Mouse (Mus musculus): ENCODE results near the gene Defb25. TPM values are rescaled to one million over a fixed set of nuclear protein-coding genes. Genes with fewer than 3 reads are reported as not detected.

Gene Defb25
- polyA plus RNA-seq, 1 experiment from 2014 or later, result 2.1 TPM

DNA sequence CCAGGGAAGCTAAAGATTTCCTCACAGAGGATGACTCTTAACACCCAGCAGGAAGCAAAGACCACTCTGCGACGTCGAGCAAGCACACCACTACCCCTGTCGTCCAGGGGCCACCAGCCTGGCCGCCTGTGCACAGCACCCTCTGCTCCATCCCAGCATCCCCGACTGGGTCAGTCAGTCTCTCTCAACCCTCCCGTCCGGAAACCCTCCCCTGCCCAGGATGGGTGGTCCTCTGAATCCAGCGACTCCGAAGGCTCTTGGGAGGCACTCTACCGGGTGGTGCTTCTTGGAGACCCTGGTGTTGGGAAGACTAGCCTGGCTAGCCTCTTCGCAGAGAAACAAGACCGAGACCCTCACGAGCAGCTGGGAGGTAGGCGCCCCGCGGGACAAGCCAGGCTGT, 5.2 kb upstream of the Defb25 start:
- DNase-seq (ENCODE audit: low spot score), result no peak

DNA sequence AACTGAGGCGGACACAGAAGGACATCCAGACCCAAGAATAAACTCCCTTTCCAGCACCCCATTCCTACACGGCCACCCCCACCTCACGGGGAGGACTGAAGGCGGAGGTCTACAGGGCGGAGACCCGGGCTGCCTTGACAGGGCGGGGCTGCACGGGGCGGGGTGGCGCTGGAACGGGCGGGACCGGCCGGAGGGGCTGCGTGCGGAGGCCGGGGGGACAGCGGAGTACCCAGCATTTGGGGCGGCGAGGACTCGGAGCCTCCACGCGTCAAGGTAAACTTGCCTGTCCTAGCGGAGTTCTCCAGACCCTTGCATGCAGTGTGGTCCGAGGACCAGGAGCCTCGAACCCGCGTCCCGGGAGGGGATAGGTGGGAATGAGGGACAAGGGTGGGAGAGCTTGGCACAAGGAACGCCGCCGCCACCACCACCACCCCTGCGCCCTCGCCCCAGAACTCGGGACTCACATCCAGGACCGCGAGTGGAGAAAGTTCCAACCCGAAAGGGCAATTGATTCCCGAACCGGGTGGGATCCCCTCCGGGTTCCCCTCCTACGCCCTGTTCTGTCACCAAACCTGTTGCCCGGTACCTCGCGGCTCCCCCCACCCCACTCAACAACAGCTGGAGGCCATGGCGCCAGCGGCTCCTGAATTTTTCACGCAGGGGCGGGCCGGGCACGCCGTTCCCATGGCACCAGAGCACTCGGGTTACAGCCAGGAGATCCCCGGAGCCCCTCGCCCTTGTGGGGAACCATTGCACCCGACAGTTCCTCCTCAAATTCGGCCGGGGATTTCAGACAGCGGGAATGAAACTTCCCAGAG, 4.1 kb upstream of the Defb25 start, which contains the start of gene Rem1:
TSS of gene Rem1 (plus strand) at position 178 of the 818 bp plus-strand sequence.
- no peak for DNase-seq (ENCODE audit: low spot score)

DNA sequence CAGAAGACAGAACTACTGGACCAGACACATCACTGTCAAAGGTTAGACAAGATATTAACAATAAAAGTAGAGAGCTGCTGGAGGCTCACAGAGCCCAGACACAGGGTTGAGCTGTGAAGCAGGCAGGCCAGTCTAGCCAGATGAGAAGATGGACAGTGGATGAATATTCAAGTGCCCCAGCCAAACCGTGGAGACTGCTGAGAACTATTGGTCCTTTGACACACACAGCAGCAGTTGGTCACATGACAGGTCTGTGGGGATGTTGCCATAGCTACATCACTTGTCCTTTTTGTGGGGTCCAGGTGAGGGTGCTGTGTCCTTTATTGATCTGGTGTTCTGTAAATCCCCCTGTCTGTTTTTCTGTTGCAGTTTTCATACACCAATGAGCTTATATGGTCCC, 2.4 kb upstream of the Defb25 start:
- DNase-seq (ENCODE audit: low spot score), result no peak

DNA sequence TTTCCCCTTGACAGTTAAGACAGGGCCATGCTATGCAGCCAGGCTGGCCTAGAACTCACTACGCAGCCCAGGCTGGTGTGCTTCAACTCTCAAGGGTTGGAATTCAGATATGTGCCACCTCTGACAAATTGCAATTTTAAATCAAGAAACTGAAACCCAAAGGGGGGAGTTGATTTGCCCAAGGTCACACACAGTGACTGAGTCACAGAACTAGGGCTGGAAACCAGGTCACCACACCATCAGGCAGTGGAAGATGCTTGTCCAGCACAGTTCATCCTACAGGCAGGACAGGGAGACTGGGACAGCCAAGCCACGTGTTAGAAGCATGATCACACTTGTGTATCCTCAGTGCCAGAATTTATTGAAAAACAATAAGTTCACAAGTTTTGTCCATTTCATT, 1.7 kb upstream of the Defb25 start:
- no peak for DNase-seq (ENCODE audit: low spot score)

DNA sequence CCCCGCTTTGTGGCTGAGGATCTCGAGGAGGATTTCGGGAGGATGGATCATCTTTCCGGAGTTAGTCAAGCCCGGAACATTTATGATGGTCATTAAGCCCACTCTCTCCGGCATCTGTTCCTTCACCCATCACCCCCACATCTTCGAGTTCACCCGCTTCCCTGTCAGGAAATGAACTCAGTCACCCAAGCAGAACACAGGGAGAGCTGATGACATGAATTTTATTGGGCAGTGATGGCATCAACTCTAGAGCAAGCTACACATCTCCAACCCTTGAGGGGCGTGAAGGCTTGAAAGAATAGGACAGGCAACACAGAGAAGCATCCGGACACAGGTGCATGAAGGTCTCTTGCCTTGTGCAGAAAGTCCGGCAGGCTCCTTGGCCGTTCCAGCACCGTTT, 702 bp downstream of the Defb25 start:
- no peak for DNase-seq (ENCODE audit: low spot score)

DNA sequence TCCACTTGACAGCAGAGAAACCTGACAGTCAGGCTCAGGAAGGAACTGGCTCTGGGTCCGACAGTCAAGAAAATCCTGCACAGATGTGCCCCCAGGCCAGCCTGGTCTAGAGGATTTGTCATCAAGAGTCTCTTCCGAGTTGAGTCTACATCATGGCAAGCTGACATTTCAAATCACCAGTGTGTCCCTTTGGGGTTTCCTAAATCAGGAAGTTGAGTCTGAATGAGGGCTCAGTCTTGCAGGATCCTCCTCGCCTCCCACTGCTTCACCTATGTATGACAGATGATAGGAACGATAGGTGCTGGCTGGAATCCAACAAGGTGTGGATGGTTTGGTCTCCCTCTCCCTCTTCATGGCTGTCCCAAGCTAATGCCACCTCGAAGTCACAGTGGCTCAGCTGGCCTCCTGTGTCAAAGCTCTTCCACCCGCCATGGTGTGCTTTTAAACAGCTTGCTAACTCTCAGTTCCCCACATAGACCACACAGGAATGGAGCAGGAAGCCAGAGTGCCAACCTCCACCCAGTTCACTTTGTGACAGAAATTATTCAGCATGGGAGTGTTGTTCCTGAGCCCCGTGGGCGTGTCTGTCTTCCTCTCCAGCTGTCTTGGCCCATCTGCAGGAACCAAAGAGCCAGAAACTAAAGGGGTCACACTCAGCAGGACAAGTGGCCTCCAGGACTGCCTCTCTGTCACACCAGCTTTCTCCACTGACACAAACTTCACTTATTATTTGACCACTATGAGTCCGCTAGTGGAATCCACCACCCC, 2.3 kb downstream of the Defb25 start:
- DNase-seq (ENCODE audit: low spot score), result no peak

DNA sequence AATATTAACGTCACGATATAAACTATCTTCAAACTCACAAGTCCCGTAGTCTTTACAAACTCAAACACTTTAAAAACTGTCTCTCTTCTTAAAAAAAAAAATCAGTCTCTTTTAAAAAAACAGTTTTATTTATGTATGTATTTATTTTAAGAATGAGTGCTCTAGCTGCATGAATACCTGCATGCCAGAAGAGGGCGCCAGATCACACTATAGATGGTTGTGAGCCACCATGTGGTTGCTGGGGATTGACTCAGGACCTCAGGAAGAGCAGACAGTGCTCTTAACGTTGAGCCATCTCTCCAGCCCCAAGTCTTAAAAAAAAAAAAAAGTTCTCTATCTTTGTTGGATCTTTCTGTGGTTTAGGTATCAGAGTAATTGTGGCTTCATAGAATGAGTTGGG, 5.5 kb downstream of the Defb25 start:
- peak; percentile 41 for DNase-seq (ENCODE audit: low spot score)

DNA sequence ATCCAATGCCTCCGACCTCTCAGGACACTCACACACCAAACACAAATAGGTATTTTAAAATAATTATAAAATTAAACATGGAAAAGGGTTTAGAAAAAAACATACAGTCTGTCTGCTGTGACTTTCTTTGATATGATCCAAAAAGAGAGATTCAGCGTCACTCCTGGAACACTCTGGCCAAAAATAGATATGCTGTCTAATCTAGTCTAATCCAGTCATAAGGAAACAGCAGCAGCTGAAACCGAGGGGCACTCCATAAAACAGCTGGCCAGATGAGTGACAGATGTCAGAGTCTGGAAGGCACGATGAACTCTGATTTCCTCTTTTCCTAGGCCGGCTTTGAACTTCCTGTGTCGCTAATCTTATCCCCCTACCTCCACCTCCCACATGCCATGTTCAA, 6.4 kb downstream of the Defb25 start:
- DNase-seq (ENCODE audit: low spot score), result no peak

DNA sequence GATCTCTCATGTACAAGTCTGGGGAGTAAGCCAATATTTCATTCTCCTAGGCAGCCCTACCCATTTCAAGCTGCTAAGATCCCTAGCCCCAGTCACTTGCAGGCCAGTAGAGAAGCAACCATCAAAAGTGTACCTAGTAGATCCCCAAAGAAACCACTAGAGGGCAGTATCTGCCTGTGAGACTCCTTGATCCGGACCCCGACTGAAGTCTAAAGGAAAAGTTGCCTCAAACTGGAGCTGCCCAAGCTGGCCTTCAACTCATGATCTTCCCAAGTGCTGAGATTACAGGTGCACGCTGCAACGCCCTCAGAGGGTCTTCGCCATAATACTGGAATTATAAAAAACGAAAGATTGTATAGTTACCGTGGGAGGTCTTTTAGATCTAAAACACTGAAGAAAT, 7.3 kb downstream of the Defb25 start:
- peak; percentile 76 for DNase-seq (ENCODE audit: low spot score)

DNA sequence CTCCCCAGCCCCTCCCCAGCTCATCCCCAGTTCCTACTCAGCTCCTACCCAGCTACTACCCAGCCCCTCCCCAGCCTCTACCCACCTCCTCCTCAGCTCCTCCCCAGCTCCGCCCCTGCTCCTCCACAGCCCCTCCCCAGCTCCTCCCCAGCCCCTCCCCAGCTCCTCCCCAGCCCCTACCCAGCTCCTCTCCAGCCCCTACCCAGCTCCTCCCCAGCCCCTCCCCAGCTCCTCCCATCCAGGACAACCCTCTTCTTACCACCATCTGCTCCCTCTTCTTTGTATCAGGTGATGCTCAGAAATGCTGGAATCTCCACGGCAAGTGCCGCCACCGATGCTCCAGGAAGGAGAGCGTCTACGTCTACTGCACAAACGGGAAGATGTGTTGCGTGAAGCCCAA, 10.7 kb downstream of the Defb25 start:
- no peak for DNase-seq (ENCODE audit: low spot score)

DNA sequence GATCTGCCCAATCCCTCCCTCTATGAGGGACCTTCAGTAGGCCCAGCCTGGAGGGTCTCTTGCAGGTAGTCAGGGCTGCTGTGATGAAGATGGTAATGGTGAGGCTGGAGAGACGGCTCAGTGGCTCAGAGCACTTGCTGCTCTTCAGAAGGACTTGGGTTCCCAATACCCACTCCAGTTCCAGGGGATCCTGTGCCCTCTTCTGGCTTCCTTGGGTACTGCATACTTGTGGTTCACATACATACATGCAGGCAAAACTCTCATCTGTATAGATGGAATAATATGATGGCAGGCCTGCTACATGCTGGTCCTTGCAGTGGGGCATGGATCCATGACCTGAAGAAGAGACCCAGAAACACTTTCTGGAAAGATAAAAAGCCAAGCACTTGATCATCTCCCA, 14.1 kb downstream of the Defb25 start:
- DNase-seq (ENCODE audit: low spot score), result no peak

DNA sequence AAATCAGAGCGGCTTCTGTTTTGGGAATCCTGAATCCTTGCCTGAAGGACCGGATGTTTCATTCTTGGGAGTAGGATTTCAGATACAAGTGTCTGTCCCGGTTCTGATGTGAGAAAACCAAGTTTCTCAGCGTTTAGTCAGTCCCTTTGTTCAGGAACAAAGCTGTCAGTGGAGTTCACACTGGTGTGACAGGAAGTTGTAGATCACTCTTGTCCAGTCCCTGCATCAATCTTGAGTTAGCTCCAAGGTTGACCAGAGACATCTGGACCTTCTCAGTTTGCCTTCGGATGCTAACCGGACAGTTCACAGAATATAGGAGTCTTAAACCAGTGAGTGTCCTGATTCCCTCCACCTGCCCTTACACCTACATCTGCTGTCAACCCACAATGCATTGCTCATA, 15.1 kb downstream of the Defb25 start:
- DNase-seq (ENCODE audit: low spot score), result no peak

DNA sequence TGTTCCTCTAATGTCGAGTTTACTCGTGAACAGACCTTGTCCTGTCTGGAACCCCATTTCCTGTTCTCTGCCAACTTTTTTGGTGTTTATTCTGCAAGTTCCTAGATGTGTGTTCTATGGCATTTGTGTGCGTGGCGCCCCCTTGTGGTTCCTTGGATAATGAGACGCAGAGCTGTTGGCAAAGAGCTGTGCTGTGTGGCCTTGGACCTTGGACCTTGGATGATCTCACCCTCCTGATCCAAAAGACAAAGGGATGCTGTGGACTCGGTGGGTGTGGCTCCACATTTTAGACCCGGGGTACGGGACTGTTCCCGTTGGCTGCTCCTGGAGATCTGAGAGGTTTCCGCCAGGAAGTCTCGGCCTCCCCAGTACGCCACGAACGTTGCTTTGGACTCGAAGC, 18.8 kb downstream of the Defb25 start, which contains the start of gene Defb36:
TSS of gene Defb36 (plus strand) at position 271 of the 400 bp plus-strand sequence.
- DNase-seq (ENCODE audit: low spot score), result peak; percentile 16

DNA sequence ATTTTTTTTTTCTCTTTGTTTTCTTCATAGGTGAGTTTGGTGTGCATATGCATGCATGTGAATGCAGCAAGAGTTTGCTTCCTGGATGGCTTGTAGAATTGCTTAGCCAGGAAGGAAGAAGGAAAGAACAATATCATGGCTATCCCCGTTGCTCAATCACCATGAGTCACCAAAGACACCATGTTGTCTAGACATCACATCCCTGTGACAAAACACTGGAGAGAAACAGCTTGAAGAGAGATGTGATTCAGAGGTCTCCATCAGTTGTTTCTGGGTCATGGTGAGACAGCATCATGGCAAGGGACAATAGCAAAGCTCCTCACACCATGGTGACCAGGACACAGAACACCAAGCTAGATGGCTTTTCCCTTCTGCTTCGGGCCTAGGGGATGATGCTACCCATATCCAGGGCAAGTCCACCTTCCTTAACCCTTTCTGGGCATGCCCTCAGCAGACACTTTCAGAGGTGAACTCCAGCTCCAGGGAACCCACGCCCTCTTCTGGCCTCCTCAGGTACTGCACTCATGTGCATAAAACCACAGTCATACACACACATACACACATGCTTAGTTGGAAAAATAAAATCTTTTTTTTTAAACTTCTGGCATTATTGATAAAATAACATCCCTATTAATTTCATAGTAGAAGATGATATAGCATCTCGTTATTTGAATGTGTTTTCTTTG, 21.4 kb downstream of the Defb25 start:
- no peak for DNase-seq (ENCODE audit: low spot score)

DNA sequence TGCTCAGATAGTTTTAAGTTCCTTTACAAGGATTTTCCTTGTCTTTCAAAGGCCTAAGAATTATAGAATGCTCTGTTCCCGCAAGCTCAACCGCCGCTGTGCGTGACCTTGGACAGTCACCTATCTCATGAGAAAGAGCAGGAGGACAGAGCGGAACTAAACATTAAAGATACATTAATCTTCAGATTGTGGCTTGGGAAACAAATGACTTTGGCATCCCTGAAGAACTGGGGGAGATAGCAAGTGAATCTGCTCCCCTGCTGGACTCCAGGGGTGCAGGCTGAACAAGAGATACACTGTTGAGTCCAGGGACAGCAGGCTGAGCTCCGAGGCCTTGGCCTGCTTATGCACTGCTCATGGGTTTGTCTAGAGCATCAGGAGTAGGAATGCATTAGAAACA, 22.8 kb downstream of the Defb25 start:
- DNase-seq (ENCODE audit: low spot score), result no peak

DNA sequence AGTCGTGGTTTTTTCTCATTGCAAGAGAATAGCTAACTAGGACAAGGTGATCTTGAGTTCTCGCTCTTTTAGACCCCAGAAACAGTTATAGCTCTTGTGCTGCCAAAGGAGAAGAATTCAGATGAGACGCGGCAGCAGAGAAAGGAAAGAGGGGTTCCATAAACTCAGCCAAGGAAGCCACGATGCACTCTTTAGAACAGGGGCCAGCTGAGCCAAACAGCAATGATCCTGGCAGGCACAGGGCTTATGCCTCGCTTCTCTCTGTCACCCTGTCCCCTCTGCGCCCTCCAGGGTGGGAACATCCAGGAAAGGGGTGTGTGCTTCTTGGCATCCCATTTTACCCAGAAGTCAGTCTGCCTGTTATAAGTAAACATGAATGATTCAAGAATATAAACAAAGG, 23.6 kb downstream of the Defb25 start, which contains the start of gene Defb45:
TSS of gene Defb45 (minus strand) at position 101 of the 400 bp plus-strand sequence.
- no peak for DNase-seq (ENCODE audit: low spot score)

DNA sequence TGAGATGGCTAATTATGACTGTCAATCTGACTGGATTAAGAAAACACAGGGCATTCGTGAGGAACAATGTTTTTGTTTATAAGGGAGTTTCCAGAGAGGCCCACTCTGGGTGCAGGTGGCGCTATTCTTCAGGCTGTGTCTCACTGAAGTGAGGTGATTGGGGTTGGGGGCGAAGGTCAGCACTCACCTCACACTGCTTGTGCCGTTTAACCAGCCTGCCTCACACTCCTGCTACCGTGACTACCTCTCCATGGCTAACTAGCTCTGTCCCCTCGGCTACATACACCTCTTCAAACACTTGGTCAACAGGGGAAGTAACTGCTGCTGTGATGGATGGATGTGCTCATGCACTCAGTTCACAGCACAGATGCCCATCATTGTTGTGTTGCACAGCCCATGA, 33.8 kb downstream of the Defb25 start:
- no peak for DNase-seq (ENCODE audit: low spot score)

DNA sequence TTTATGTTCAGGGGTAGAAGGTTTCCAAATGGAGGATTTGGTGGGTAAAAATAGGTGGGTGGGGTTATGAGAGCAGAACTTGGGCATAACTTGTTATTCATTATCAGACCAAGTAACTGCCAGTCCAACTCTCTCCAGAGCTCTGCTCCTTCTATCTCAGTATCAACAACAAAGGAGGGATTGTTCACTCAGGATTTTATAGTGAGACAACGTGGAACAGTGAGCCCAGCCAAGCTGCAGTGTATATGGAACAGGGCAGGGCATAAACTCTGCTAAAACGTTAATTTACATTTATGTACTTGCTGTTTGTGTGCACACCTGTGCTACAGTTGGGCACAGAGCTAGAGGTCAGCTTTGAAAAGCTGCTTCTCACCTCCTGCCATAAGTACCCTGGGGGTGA, 34.4 kb downstream of the Defb25 start:
- no peak for DNase-seq (ENCODE audit: low spot score)

DNA sequence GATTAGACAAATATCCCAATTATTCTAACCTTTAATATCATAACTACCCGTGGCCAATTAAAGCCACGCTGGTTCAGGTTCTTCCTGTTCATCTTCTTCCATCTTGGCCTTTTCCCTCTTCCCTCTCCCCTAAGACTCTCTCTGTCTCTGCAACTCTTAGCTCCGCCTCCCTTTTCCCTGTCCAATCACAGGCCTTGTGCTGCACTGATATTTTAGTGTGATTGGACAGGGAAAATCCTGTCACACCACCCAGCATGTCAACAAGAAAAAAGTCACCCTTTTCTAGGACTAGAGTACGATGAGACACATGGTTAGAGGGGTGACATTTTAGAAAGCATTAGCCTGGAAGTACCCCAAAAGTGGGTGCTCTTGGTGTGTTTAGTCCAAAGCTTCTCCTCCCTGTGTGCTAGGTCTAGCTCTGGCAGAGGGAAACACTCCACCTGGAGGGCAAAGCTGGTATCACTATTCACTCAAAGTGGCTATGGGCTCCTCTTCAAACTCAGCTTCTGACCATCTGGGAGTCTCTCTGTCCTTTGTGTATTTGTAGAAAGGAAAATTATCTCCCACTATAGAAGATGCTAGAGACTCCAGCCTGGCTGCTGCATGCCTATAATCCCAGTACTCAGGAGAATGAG, 35.8 kb downstream of the Defb25 start:
- peak; percentile 23 for DNase-seq (ENCODE audit: low spot score)

DNA sequence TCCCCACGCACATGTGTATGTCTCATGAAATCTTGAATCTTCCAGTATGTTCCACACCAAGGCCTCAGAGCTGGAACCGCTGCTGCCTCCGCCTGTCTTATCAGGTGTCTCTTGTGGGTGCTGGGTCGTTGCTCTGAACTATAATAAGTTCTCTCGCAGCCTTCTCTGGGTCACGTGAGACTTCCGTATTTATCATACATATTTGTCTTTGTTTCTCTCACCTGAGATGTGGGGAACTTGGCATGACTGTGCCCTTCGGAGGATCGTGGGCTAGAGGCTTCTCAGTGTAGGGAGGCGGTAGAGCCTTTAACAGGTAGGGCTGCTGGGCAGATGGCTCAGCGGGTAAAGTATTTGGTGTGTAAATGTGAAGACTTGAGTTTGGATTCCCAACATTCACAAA, 42.2 kb downstream of the Defb25 start:
- no peak for DNase-seq (ENCODE audit: low spot score)

DNA sequence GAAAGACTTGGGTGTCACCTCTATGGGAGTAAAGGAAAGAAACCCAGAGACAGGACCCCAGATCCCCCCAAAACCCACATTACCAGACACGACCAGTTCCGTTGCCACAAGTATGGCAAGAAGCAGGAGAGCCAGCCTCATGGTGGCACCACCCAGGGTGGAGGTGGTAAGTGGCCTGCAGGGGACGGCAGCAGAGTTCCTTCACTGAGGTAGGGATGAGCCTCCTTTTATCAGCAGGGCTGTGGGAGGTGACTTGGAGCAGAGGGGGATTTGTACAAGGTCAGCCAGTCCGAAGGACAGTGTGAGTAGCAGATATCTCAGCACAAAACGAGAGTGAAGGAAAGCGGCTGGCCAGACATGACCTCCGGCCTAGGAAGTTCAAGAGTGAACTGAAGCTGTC, 42.7 kb downstream of the Defb25 start, which contains the start of gene Defb19:
TSS of gene Defb19 (minus strand) at position 206 of the 400 bp plus-strand sequence.
- no peak for DNase-seq (ENCODE audit: low spot score)

Data from thymus, postnatal 0 days (tissue).